Mouse (Mus musculus) stomach, embryonic 16.5 days (tissue): ENCODE measurements at regions not wholly inside any gene's neighbourhood (a gene's known extent, or its start where the extent isn't known, plus 50 kb on each side); places are given as distances from the start of the nearest gene placed in this dataset.

Experiments
- ATAC-seq: fragments of 200-750 bp; cut with Nextera tagmentation; 2 replicates; pipeline ENCODE4 v1.8.0; 2017; ENCODE audit warnings: moderate number of reproducible peaks, moderate TSS enrichment; ENCODE audit not compliant: insufficient read depth, low FRiP score
- H3K27ac ChIP-seq: fragments of 300-500 bp; sonication (generic); 2 replicates; pipeline ENCODE4 v1.5.1; 2014; ENCODE audit warnings: low read length
- H3K27me3 ChIP-seq: fragments of 300-500 bp; sonication (generic); 2 replicates; pipeline ENCODE4 v1.6.1; 2014; ENCODE audit warnings: low read length, control low read depth, mixed read lengths; ENCODE audit not compliant: control insufficient read depth, insufficient read depth
- H3K36me3 ChIP-seq: fragments of 300-500 bp; sonication (generic); 2 replicates; pipeline ENCODE4 v1.6.1; 2014; ENCODE audit warnings: low read length; ENCODE audit not compliant: control insufficient read depth, insufficient read depth
- H3K4me1 ChIP-seq: fragments of 300-500 bp; sonication (generic); 2 replicates; pipeline ENCODE4 v1.6.1; 2014; ENCODE audit warnings: low read length, control low read depth, mixed read lengths; ENCODE audit not compliant: control insufficient read depth, insufficient read depth
- H3K4me2 ChIP-seq: fragments of 300-500 bp; sonication (generic); 2 replicates; pipeline ENCODE4 v1.6.1; 2014; ENCODE audit warnings: low read depth, low read length, mixed read lengths
- H3K4me3 ChIP-seq: fragments of 300-500 bp; sonication (generic); replicated peaks from 2 replicates; pipeline ENCODE4 v1.5.1; 2014; ENCODE audit warnings: mild to moderate bottlenecking, low read length
- H3K9ac ChIP-seq: fragments of 300-500 bp; sonication (generic); 2 replicates; pipeline ENCODE4 v1.6.1; 2014; ENCODE audit warnings: low read length
- H3K9me3 ChIP-seq: fragments of 300-500 bp; sonication (generic); replicated peaks from 2 replicates; pipeline ENCODE4 v1.6.1; 2016; ENCODE audit warnings: low read length, control low read depth; ENCODE audit not compliant: control insufficient read depth
- WGBS: fragments of 180-500 bp; shearing (Covaris S2); extraction: QIAGEN DNeasy Blood & Tissue Kit; methylation state at CpG from one replicate; pipeline ENCODE4 v1.1.7; 2014; 5-methylcytosine and 5-hydroxymethylcytosine counted together

DNA sequence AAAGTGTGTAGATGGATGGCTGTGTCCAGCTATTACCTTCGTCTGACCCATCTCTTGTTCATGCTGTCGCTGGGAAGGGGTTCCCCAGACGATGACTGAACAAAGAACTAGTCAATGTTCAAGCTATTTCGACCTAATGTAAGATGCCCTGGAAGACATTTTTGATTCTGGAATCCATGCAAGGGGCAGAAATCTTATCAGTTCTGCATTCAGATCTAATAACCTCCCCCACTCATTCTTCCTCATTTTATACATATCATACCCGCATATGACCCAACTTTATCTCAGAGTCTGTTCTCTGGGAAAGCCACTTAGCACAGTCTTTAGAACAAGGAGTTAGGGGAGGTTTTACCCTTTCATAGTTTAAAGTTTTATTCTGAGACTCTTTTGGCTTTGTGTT is 52.2 kb upstream of the 2310009B15Rik start:
- Histone ChIP-seq H3K9ac (no peak overlapping the region), H3K4me1 (peaks cover 8% of the 10 kb centered on the region; the same call in 1 of the 2 replicates), H3K4me3 (no peak overlapping the region), H3K9me3 (no peaks in the 10 kb centered on the region), H3K27me3 (no peaks in the 10 kb centered on the region), H3K4me2 (no peak overlapping the region), H3K36me3 (no peaks in the 10 kb centered on the region), H3K27ac (no peak overlapping the region)
- no peak for ATAC-seq
- WGBS, result 62% methylated on average over 5 of the region's 5 CpGs

DNA sequence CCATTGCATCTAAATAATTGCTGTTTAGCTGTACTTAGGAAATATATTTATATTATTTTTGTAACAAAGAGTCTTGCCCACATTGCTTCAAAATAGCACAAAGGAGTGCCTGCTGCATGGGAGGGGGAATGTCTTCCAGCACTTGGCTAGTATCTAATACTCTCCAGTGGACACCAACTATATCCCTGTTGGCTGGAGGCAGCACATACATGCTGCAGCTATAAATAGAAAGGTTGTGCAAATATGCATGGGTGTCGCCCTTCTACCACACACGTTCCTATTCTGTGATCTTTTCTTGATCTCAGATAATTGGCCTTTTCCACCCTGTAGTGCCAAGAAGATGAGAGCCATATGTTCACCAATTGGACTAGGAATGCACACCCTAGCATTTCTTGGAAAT is 53.0 kb upstream of the 2310009B15Rik start:
- H3K36me3 ChIP-seq, result no peaks in the 10 kb centered on the region
- H3K4me2 ChIP-seq, result no peak overlapping the region
- 31% methylated on average over 2 of the region's 2 CpGs for WGBS
- no peaks in the 10 kb centered on the region for H3K9me3 ChIP-seq
- H3K27me3 ChIP-seq, result no peaks in the 10 kb centered on the region
- H3K27ac ChIP-seq, result no peak overlapping the region
- no peak overlapping the region for H3K9ac ChIP-seq
- peaks cover 8% of the 10 kb centered on the region; the same call in 1 of the 2 replicates for H3K4me1 ChIP-seq
- no peak for ATAC-seq
- no peak overlapping the region for H3K4me3 ChIP-seq

- 17% methylated on average over 8 of the region's 8 CpGs for WGBS
- Histone ChIP-seq H3K9me3 (no peaks in the 10 kb centered on the region), H3K9ac (no peak overlapping the region), H3K4me2 (peak overlapping the region; percentile 38), H3K36me3 (no peaks in the 10 kb centered on the region), H3K4me1 (peaks cover 8% of the 10 kb centered on the region; the same call in 1 of the 2 replicates), H3K27ac (no peak overlapping the region), H3K27me3 (no peaks in the 10 kb centered on the region), H3K4me3 (peak overlapping the region; percentile 20; the same call in 1 of the 2 replicates)
- peak; percentile 21; the same call in 1 of the 2 replicates for ATAC-seq
Measured at GRCm38 (mm10) chr1:138912156-138912616, 51.0 kb upstream of the Dennd1b start.

DNA sequence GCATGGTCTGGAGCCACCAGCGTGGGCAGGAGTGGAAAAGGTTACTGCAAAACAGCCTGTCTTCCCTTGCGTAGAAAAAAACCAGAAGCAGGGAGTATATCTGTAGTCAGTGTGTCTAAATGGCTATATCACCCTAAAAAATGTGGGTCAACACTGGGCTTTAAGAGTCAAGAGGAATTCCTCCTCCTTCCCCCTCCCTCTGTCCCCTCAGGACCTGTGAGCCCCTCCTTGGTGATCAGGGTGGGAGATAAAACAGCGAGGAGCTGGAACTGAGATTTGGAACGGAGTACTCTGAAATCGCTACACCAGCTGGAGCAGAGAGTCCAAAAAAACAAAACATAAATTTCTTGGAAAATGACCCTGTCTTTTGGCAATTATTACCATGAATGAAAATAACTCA is 50.3 kb upstream of the Dennd1b start:
- H3K36me3 ChIP-seq, result no peaks in the 10 kb centered on the region
- ATAC-seq, result peak; percentile 29; the same call in 1 of the 2 replicates
- no peak overlapping the region for H3K9ac ChIP-seq
- WGBS, result 24% methylated on average over 5 of the region's 5 CpGs
- no peak overlapping the region for H3K4me3 ChIP-seq
- no peaks in the 10 kb centered on the region for H3K27me3 ChIP-seq
- H3K27ac ChIP-seq, result no peak overlapping the region
- no peaks in the 10 kb centered on the region for H3K9me3 ChIP-seq
- H3K4me2 ChIP-seq, result peak overlapping the region; percentile 9; the same call in 1 of the 2 replicates
- H3K4me1 ChIP-seq, result peaks cover 8% of the 10 kb centered on the region; the same call in 1 of the 2 replicates

DNA sequence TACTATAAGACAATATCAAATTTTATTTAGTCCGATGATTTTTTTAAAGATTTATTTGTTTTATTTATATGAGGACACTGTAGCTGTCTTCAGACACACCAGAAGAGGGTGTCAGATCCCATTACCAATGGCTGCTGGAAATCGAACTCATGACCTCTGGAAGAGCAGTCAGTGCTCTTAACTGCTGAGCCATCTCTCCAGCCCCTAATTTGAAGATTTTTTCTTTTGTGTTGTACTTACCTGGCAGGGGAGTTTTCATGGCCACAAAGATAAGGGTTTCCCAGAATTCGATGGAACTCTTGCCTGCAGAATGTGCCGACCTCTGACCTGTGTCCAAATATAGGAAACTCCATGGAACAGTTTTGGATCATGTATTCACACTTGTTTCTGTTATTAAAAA is 49.8 kb upstream of the Dennd1b start:
- Histone ChIP-seq H3K36me3 (no peaks in the 10 kb centered on the region), H3K9ac (no peak overlapping the region), H3K9me3 (no peaks in the 10 kb centered on the region), H3K4me1 (peaks cover 8% of the 10 kb centered on the region; the same call in 1 of the 2 replicates), H3K4me3 (no peak overlapping the region), H3K4me2 (no peak overlapping the region), H3K27me3 (no peaks in the 10 kb centered on the region), H3K27ac (no peak overlapping the region)
- no peak for ATAC-seq
- 73% methylated on average over 4 of the region's 4 CpGs for WGBS
